Mouse (Mus musculus) forebrain, embryonic 11.5 days (tissue): ENCODE measurements around the gene Pde4d. TPM values are rescaled to one million over a fixed set of nuclear protein-coding genes. Genes with fewer than 3 reads are reported as not detected.

Source experiments
- ATAC-seq: fragments of 200-750 bp; cut with Nextera tagmentation; replicated peaks from 2 replicates; pipeline ENCODE4 v1.8.0; 2017; ENCODE audit warnings: moderate TSS enrichment; ENCODE audit not compliant: low FRiP score
- DNase-seq: peaks from one replicate; pipeline ENCODE4 v3.0.0-alpha.2; 2017; ENCODE audit warnings: low spot score
- H3K27ac ChIP-seq: fragments of 300-500 bp; sonication (generic); 2 replicates; pipeline ENCODE4 v1.5.1; 2014; ENCODE audit warnings: low read depth, low read length
- H3K27me3 ChIP-seq: fragments of 300-500 bp; sonication (generic); 2 replicates; pipeline ENCODE4 v1.6.1; 2014; ENCODE audit warnings: mild to moderate bottlenecking, low read length, mixed read lengths; ENCODE audit not compliant: control insufficient read depth, insufficient read depth
- H3K36me3 ChIP-seq: fragments of 300-500 bp; sonication (generic); 2 replicates; pipeline ENCODE4 v1.6.1; 2014; ENCODE audit warnings: mild to moderate bottlenecking, low read length, moderate library complexity, mixed read lengths; ENCODE audit not compliant: control insufficient read depth, insufficient read depth
- H3K4me1 ChIP-seq: fragments of 300-500 bp; sonication (generic); replicated peaks from 2 replicates; pipeline ENCODE4 v1.6.1; 2014; ENCODE audit warnings: low read length, mixed read lengths; ENCODE audit not compliant: control insufficient read depth, insufficient read depth
- H3K4me2 ChIP-seq: fragments of 300-500 bp; sonication (generic); 2 replicates; pipeline ENCODE4 v1.6.1; 2014; ENCODE audit warnings: low read depth, mild to moderate bottlenecking, low read length, moderate library complexity, mixed read lengths; ENCODE audit not compliant: severe bottlenecking
- H3K4me3 ChIP-seq: fragments of 300-500 bp; sonication (generic); 2 replicates; pipeline ENCODE4 v1.5.1; 2014; ENCODE audit warnings: low read depth, low read length
- H3K9ac ChIP-seq: fragments of 300-500 bp; sonication (generic); 2 replicates; pipeline ENCODE4 v1.6.1; 2014; ENCODE audit warnings: low read length
- H3K9me3 ChIP-seq: fragments of 300-500 bp; sonication (generic); 2 replicates; pipeline ENCODE4 v1.6.1; 2016; ENCODE audit warnings: low read length, mixed read lengths; ENCODE audit not compliant: control insufficient read depth
- WGBS: fragments of 180-500 bp; shearing (Covaris S2); extraction: QIAGEN DNeasy Blood & Tissue Kit; methylation state at CpG from one replicate; pipeline ENCODE4 v1.1.7; 2014; 5-methylcytosine and 5-hydroxymethylcytosine counted together
- polyA plus RNA-seq: library from polyadenylated mRNA; unstranded; fragments of >200 nt; fragmentation: Nextera tagmentation; extraction: Ambion mirVana; gene quantifications from 2 replicates; pipeline ENCODE4 v1.2.1, GENCODE M21; 2014

Pde4d gene
- polyA plus RNA-seq, 1 experiment from 2014 or later = 11.9 TPM

- no peak overlapping the region for H3K4me3 ChIP-seq
- no peak for ATAC-seq
- no peaks in the 10 kb centered on the region for H3K36me3 ChIP-seq
- H3K9me3 ChIP-seq = no peaks in the 10 kb centered on the region
- H3K9ac ChIP-seq = no peak overlapping the region
- no peak for DNase-seq
- 85% methylated on average over 3 of the region's 3 CpGs for WGBS
- H3K27me3 ChIP-seq = no peaks in the 10 kb centered on the region
- no peak overlapping the region for H3K4me2 ChIP-seq
- no peaks in the 10 kb centered on the region for H3K4me1 ChIP-seq
- no peak overlapping the region for H3K27ac ChIP-seq
These were observed 409.6 kb downstream of the Pde4d start for GRCm38 (mm10) chr13:108859336-108859735.

DNA sequence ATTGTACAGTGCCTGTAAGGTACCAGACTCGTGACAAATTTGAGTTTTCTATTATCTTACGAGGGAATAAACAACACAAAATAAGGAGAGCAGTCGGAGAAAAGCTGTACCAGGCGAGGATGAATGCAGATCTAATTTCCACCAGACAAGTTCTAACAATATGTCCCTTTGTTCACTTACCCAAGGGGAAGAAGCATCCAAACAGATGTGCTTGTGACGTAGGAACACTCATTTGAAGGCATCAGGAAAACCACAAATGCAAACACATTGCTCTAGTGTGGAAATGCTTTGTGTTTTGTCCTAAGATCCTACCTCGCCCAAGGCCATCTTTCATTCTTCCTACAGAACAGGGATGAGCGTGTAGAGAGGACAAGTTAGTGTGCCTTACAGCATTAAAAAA is 411.0 kb downstream of the Pde4d start:
- H3K4me3 ChIP-seq = no peak overlapping the region
- no peaks in the 10 kb centered on the region for H3K4me1 ChIP-seq
- no peak overlapping the region for H3K27ac ChIP-seq
- H3K36me3 ChIP-seq = no peaks in the 10 kb centered on the region
- no peak for ATAC-seq
- H3K9me3 ChIP-seq = no peaks in the 10 kb centered on the region
- no peak overlapping the region for H3K9ac ChIP-seq
- WGBS = 73% methylated on average over 7 of the region's 7 CpGs
- no peak for DNase-seq
- no peaks in the 10 kb centered on the region for H3K27me3 ChIP-seq
- no peak overlapping the region for H3K4me2 ChIP-seq

DNA sequence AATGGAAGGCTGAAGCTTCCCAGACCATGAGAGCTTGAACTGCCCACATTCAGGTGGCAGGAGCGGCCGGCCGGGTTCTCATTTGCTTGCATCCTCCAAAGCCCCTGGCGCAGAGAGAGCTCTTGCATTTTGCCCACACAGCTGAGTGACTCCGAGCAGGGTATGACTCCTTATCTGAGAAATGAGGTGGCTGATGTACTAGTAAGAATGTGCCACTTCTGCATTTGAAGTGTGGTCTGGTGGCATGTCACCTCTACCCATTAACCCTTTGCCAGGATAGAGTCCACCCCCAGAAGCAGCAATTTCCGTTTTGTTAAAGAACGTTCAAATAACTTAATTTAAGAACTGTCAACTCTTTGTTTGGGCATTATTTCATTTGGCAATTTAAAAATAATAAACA is 412.0 kb downstream of the Pde4d start:
- no peaks in the 10 kb centered on the region for H3K27me3 ChIP-seq
- no peak overlapping the region for H3K27ac ChIP-seq

GRCm38 (mm10) chr13:108862173-108862572 is 412.4 kb downstream of the Pde4d start:
- no peak overlapping the region for H3K4me2 ChIP-seq

More for the DNA sequence above, 412.0 kb downstream of the Pde4d start:
- no peak overlapping the region for H3K4me2 ChIP-seq
- H3K9ac ChIP-seq = no peak overlapping the region
- DNase-seq (no peak), ATAC-seq (no peak)
- WGBS = 88% methylated on average over 7 of the region's 7 CpGs
- no peak overlapping the region for H3K4me3 ChIP-seq
- H3K9me3 ChIP-seq = no peaks in the 10 kb centered on the region
- H3K36me3 ChIP-seq = no peaks in the 10 kb centered on the region
- no peaks in the 10 kb centered on the region for H3K4me1 ChIP-seq

GRCm38 (mm10) chr13:108900160-108900559 is 450.4 kb downstream of the Pde4d start:
- no peaks in the 10 kb centered on the region for H3K27me3 ChIP-seq
- H3K4me2 ChIP-seq = no peak overlapping the region
- no peak overlapping the region for H3K27ac ChIP-seq
- no peak overlapping the region for H3K4me3 ChIP-seq
- 93% methylated on average over 5 of the region's 5 CpGs for WGBS
- no peaks in the 10 kb centered on the region for H3K4me1 ChIP-seq
- DNase-seq (no peak), ATAC-seq (no peak)
- H3K9me3 ChIP-seq = no peaks in the 10 kb centered on the region
- no peak overlapping the region for H3K9ac ChIP-seq
- no peaks in the 10 kb centered on the region for H3K36me3 ChIP-seq

More at GRCm38 (mm10) chr13:108862173-108862572, 412.4 kb downstream of the Pde4d start:
- WGBS = 76% methylated on average over 5 of the region's 5 CpGs
- H3K9me3 ChIP-seq = no peaks in the 10 kb centered on the region
- ATAC-seq (no peak), DNase-seq (no peak)
- no peak overlapping the region for H3K4me3 ChIP-seq
- no peak overlapping the region for H3K27ac ChIP-seq
- H3K9ac ChIP-seq = no peak overlapping the region
- no peaks in the 10 kb centered on the region for H3K36me3 ChIP-seq
- H3K4me1 ChIP-seq = no peaks in the 10 kb centered on the region
- H3K27me3 ChIP-seq = no peaks in the 10 kb centered on the region

DNA sequence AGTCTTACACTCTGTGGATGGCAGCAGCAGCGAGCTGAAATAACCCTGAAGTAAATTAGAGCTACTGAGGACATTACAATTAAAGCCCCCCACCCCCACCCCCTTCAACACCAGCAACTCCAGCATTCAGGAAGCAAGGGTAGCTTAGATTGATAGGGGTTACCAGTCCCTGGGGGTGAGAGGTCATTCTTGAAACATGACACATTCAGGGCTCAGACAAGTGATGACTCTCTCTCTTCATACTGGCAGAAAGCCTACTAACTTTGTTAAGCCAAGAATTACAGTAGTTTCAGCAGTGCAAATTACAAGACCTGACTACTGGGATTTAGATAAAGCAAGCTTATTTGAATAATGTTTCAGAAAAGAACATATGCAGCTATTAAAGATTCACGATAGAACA is 455.4 kb downstream of the Pde4d start:
- Histone ChIP-seq H3K4me3 (no peak overlapping the region), H3K36me3 (no peaks in the 10 kb centered on the region), H3K27me3 (no peaks in the 10 kb centered on the region), H3K4me1 (no peaks in the 10 kb centered on the region), H3K27ac (no peak overlapping the region), H3K9ac (no peak overlapping the region), H3K9me3 (no peaks in the 10 kb centered on the region), H3K4me2 (no peak overlapping the region)
- no peak for DNase-seq
- ATAC-seq = no peak
- WGBS = 71% methylated on average over 2 of the region's 2 CpGs

GRCm38 (mm10) chr13:108909193-108909592 is 459.4 kb downstream of the Pde4d start:
- no peaks in the 10 kb centered on the region for H3K9me3 ChIP-seq
- no peak overlapping the region for H3K9ac ChIP-seq
- H3K27me3 ChIP-seq = no peaks in the 10 kb centered on the region
- H3K4me1 ChIP-seq = no peaks in the 10 kb centered on the region
- no peak overlapping the region for H3K27ac ChIP-seq
- H3K4me2 ChIP-seq = no peak overlapping the region
- WGBS = 89% methylated on average over 2 of the region's 2 CpGs
- H3K4me3 ChIP-seq = no peak overlapping the region
- no peak for DNase-seq
- H3K36me3 ChIP-seq = no peaks in the 10 kb centered on the region
- no peak for ATAC-seq

- H3K36me3 ChIP-seq = no peaks in the 10 kb centered on the region
- no peaks in the 10 kb centered on the region for H3K27me3 ChIP-seq
- 75% methylated on average over 3 of the region's 3 CpGs for WGBS
- no peak overlapping the region for H3K4me3 ChIP-seq
- no peak overlapping the region for H3K9ac ChIP-seq
- H3K27ac ChIP-seq = no peak overlapping the region
- H3K4me1 ChIP-seq = no peaks in the 10 kb centered on the region
- H3K4me2 ChIP-seq = no peak overlapping the region
- no peaks in the 10 kb centered on the region for H3K9me3 ChIP-seq
- ATAC-seq (no peak), DNase-seq (no peak)
These were observed 464.9 kb downstream of the Pde4d start for GRCm38 (mm10) chr13:108914626-108915025.

- no peak overlapping the region for H3K4me2 ChIP-seq
- no peak overlapping the region for H3K4me3 ChIP-seq
- 85% methylated on average over 4 of the region's 4 CpGs for WGBS
- H3K4me1 ChIP-seq = no peaks in the 10 kb centered on the region
- H3K27ac ChIP-seq = no peak overlapping the region
- no peaks in the 10 kb centered on the region for H3K9me3 ChIP-seq
- H3K9ac ChIP-seq = no peak overlapping the region
- ATAC-seq (no peak), DNase-seq (no peak)
- no peaks in the 10 kb centered on the region for H3K36me3 ChIP-seq
- H3K27me3 ChIP-seq = no peaks in the 10 kb centered on the region
These were observed 471.4 kb downstream of the Pde4d start for GRCm38 (mm10) chr13:108921146-108921545.
